Mouse (Mus musculus): ENCODE data around the gene Dnajc21. TPM values are rescaled to one million over a fixed set of nuclear protein-coding genes. Genes with fewer than 3 reads are reported as not detected.

The Dnajc21 gene
- polyA plus RNA-seq, 1 experiment from 2014 or later: 10.4 TPM

DNA sequence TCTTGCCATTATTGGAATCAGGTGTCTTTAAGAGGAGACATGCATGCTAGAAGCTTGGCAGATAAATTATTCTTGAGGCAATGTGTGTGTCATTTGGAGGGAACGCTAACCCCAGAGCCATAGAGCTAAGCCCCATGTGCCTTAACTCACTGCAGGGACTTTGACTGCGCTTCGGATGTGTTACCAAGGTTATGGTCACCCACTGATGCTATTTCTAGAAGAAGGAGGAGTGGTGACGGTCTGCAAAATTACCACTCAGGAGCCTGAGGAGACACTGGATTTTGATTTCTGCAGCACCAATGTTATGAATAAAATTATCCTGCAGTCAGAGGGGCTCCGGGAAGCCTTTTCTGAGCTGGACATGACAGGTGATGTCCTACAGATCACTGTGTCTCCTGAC, 19.8 kb upstream of the Dnajc21 start:
- Histone ChIP-seq H3K36me3 (ENCODE audit: control insufficient read depth, insufficient read depth, low read length) (peaks cover 29% of the 10 kb centered on the region), H3K4me1 (ENCODE audit: control insufficient read depth, insufficient read depth, low read length) (peaks cover 10% of the 10 kb centered on the region), H3K9ac (replicated peaks; ENCODE audit: low read length) (no peak overlapping the region), H3K4me2 (ENCODE audit: low read length) (no peak overlapping the region), H3K4me3 (replicated peaks; ENCODE audit: low read depth, low read length) (no peak overlapping the region), H3K9me3 (ENCODE audit: control insufficient read depth, low read length) (no peaks in the 10 kb centered on the region), H3K27me3 (ENCODE audit: control insufficient read depth, insufficient read depth, low read length) (no peaks in the 10 kb centered on the region), H3K27ac (replicated peaks; ENCODE audit: low read depth, low read length) (no peak overlapping the region)
- ATAC-seq (ENCODE audit: low FRiP score, low TSS enrichment) (no peak), DNase-seq (no peak)
- whole genome bisulfite sequencing: 93% methylated on average over 5 of the region's 5 CpGs

DNA sequence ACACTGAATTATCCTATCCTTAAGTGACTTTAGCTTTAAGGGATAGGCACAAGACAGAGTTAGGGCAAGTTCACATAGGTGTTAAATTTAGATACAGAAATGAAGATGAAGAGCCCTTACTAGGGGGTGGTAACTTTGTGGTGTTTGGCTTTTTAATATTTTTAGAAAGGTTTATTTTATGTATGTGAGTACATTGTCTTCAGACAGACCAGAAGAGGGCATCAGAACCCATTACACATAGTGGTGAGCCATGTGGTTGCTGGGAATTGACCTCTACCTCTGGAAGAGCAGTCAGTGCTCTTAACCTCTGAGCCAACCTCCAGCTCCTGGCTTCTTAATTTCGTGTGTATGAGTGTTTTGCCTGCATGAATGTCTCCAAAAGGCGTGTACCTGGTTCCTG, 16.9 kb upstream of the Dnajc21 start:
- Histone ChIP-seq H3K27me3 (ENCODE audit: control insufficient read depth, insufficient read depth, low read length) (no peaks in the 10 kb centered on the region), H3K4me3 (replicated peaks; ENCODE audit: low read depth, low read length) (no peak overlapping the region), H3K4me2 (ENCODE audit: low read length) (peak overlapping the region; percentile 84), H3K36me3 (ENCODE audit: control insufficient read depth, insufficient read depth, low read length) (peaks cover 32% of the 10 kb centered on the region), H3K9ac (replicated peaks; ENCODE audit: low read length) (0 out of 2 replicates have a peak overlapping the region, but pooled peaks have one; percentile 70), H3K9me3 (ENCODE audit: control insufficient read depth, low read length) (no peaks in the 10 kb centered on the region), H3K4me1 (ENCODE audit: control insufficient read depth, insufficient read depth, low read length) (peaks cover 13% of the 10 kb centered on the region), H3K27ac (replicated peaks; ENCODE audit: low read depth, low read length) (no peak overlapping the region)
- WGBS: 70% methylated on average over 2 of the region's 2 CpGs
- DNase-seq (peak; percentile 9), ATAC-seq (ENCODE audit: low FRiP score, low TSS enrichment) (no peak)

DNA sequence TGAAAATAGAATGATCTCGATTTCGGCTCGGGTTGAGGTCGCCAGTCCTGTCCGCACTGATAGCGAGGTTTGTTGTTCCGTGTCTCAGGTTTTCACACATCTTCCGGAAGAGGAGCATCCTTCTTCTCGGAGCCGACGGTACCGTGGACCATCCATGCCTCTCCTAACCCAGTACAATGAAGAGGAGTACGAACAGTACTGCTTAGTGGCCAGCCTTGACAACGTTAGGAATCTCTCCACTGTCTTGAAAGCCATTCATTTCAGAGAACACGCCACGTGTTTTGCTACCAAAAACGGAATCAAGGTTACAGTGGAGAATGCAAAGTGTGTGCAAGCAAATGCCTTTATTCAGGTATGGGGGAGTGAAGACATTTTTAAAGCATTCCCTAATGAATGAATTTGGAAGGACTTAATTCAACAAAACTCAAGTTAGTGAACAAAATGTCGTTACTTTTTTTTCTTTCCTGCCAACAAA, 16.1 kb upstream of the Dnajc21 start:
- H3K4me2 ChIP-seq (ENCODE audit: low read length): peak overlapping the region; percentile 84
- H3K36me3 ChIP-seq (ENCODE audit: control insufficient read depth, insufficient read depth, low read length): peaks cover 33% of the 10 kb centered on the region
- DNase-seq: no peak
- H3K4me3 ChIP-seq (replicated peaks; ENCODE audit: low read depth, low read length): peak overlapping the region; percentile 82
- H3K9me3 ChIP-seq (ENCODE audit: control insufficient read depth, low read length): no peaks in the 10 kb centered on the region
- 1% methylated on average over 18 of the region's 18 CpGs for WGBS
- ATAC-seq (ENCODE audit: low FRiP score, low TSS enrichment): peak; percentile 32
- peak overlapping the region; percentile 70 for H3K9ac ChIP-seq (replicated peaks; ENCODE audit: low read length)
- no peaks in the 10 kb centered on the region for H3K27me3 ChIP-seq (ENCODE audit: control insufficient read depth, insufficient read depth, low read length)
- peaks cover 13% of the 10 kb centered on the region for H3K4me1 ChIP-seq (ENCODE audit: control insufficient read depth, insufficient read depth, low read length)
- H3K27ac ChIP-seq (replicated peaks; ENCODE audit: low read depth, low read length): peak overlapping the region; percentile 75

DNA sequence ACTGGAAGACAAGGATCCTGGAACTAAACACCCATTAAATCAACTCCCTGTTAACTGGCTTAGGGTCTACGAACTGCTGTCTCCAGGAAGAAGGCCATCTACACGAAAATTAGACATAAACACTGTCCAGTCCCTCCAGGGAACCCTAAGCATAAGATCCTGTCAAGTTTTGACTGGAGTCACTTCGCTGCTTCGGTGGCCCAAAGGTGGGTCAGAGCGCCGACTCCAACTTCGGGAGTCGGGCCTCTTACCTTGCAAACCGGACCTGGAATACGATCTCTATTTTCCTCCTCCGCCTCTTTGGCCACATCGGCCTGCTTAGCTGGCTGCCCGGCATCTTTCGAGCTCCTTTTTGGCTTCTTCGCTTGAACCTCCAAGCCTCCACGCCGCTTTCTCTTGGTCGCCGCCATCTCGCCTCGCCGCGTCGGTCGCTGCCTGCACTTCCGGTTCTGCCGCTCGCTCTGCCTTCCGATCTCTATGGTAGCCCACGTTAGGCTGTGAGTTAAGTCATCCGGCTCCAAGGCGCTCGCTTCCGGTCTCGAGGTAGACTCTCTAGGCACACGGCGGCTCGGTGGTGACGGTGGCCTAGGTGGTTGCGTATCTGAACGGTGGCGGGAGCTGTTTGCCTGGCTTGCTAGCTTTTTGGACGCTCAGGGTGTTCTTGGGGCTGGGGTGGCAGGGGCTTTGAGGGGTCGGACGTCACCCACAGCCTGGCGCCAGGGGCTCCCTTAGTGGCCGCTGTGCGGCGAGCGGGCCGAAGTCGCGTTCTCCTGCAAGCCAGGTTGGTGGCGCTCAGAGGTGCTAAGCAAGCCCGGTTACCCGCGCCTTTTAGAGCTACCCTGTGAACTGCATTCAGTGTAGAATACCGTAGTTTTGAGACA, 15.4 kb upstream of the Dnajc21 start, which contains the start of the genes Brix1 and Rad1:
Gene Brix1 (minus strand): TSS at position 464 of the 881 bp plus-strand sequence.
Gene Rad1 (plus strand): TSS at position 535 of the 881 bp plus-strand sequence.
- peak; percentile 98 for DNase-seq
- H3K9me3 ChIP-seq (ENCODE audit: control insufficient read depth, low read length): no peaks in the 10 kb centered on the region
- under 1% methylated on average over 58 of the region's 58 CpGs for WGBS
- peak; percentile 99 for ATAC-seq (ENCODE audit: low FRiP score, low TSS enrichment)
- H3K27me3 ChIP-seq (ENCODE audit: control insufficient read depth, insufficient read depth, low read length): no peaks in the 10 kb centered on the region
- peaks cover 13% of the 10 kb centered on the region for H3K4me1 ChIP-seq (ENCODE audit: control insufficient read depth, insufficient read depth, low read length)
- H3K4me2 ChIP-seq (ENCODE audit: low read length): peak within 1 kb of the TSS; percentile 84
- H3K9ac ChIP-seq (replicated peaks; ENCODE audit: low read length): peak within 1 kb of the TSS; percentile 70
- H3K36me3 ChIP-seq (ENCODE audit: control insufficient read depth, insufficient read depth, low read length): peaks cover 34% of the 10 kb centered on the region
- H3K27ac ChIP-seq (replicated peaks; ENCODE audit: low read depth, low read length): peak within 1 kb of the TSS; percentile 75
- H3K4me3 ChIP-seq (replicated peaks; ENCODE audit: low read depth, low read length): peak within 1 kb of the TSS; percentile 82

DNA sequence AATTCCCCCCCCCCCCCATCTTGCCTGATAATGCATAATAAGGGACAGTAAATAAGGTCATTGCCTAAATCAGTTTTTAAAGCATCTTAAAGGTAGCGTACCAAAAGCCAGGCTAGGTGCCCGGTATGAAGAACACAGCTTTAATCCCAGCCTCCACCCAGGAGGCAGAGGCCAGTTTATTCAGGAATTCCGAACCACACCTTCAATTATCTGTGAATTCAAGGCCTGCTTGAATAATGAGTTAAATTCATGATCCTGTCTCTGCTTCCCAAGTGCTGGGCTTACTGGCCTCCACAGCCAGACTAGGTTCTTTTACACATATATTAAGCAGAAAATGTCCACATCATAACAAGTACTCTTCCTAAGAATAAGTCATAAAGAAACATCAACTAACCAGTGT, 625 bp upstream of the Dnajc21 start:
- H3K4me3 ChIP-seq (replicated peaks; ENCODE audit: low read depth, low read length): peak overlapping the region; percentile 86
- WGBS: 8% methylated on average over 3 of the region's 3 CpGs
- ATAC-seq (ENCODE audit: low FRiP score, low TSS enrichment): peak; percentile 9
- no peaks in the 10 kb centered on the region for H3K27me3 ChIP-seq (ENCODE audit: control insufficient read depth, insufficient read depth, low read length)
- H3K9ac ChIP-seq (replicated peaks; ENCODE audit: low read length): peak overlapping the region; percentile 87; the same call in 1 of the 2 replicates
- H3K4me2 ChIP-seq (ENCODE audit: low read length): peak overlapping the region; percentile 83
- H3K36me3 ChIP-seq (ENCODE audit: control insufficient read depth, insufficient read depth, low read length): peaks cover 13% of the 10 kb centered on the region
- H3K9me3 ChIP-seq (ENCODE audit: control insufficient read depth, low read length): no peaks in the 10 kb centered on the region
- no peak for DNase-seq
- peaks cover 12% of the 10 kb centered on the region; the same call in 1 of the 2 replicates for H3K4me1 ChIP-seq (ENCODE audit: control insufficient read depth, insufficient read depth, low read length)
- H3K27ac ChIP-seq (replicated peaks; ENCODE audit: low read depth, low read length): no peak overlapping the region; the same call in 1 of the 2 replicates

DNA sequence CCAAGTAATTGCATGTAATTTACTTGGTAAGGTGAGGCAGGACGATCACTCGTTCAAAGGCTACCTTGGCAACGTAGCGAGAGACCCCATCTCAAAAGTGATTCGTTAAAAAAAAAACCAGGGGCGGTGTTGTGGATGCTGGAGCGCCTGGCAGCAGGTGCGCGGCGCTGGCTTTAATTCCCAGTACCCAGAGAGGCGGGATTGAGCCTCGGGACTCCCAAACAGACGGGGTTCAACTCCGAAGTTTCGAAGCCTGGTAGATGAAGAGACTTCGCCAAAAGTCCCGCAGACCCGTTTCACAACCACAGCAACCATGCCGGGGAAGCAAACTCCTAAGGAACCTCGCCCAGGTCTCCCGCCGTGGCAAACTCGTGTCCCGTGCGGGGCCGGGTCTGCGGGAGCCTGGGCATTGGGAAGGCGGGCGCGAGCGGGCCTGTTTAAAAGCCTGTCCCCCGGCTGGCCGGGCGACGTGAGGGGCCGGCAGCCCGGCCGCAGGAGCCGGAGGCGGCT, 620 bp downstream of the Dnajc21 start:
- DNase-seq (peak; percentile 67), ATAC-seq (ENCODE audit: low FRiP score, low TSS enrichment) (peak; percentile 9)
- no peaks in the 10 kb centered on the region for H3K9me3 ChIP-seq (ENCODE audit: control insufficient read depth, low read length)

DNA sequence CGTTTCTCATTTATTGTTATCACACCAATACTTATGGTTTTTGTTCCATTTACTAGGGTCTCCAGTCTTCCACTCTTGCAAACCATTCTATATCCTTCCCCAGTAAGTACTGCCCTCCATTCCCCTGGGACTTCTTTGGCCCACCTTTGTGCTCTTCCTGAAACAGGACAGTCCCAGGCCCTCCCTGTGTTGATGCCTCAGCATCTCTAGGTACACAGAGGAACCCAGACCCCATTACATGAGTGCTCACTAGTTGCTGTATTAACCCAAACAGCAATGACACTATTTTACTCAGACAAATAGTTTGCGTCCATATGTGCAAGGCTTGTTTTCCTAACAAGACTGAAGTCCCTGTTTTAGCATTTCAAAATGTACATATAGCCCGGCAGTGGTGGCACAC, 1.6 kb downstream of the Dnajc21 start:
- no peak for DNase-seq
- peak overlapping the region; percentile 83; the same call in 1 of the 2 replicates for H3K4me2 ChIP-seq (ENCODE audit: low read length)
- H3K27me3 ChIP-seq (ENCODE audit: control insufficient read depth, insufficient read depth, low read length): no peaks in the 10 kb centered on the region
- 92% methylated on average over 3 of the region's 3 CpGs for WGBS
- H3K36me3 ChIP-seq (ENCODE audit: control insufficient read depth, insufficient read depth, low read length): no peaks in the 10 kb centered on the region
- no peak overlapping the region for H3K9ac ChIP-seq (replicated peaks; ENCODE audit: low read length)
- no peaks in the 10 kb centered on the region for H3K9me3 ChIP-seq (ENCODE audit: control insufficient read depth, low read length)
- no peak for ATAC-seq (ENCODE audit: low FRiP score, low TSS enrichment)
- H3K4me1 ChIP-seq (ENCODE audit: control insufficient read depth, insufficient read depth, low read length): peaks cover 12% of the 10 kb centered on the region; the same call in 1 of the 2 replicates
- H3K27ac ChIP-seq (replicated peaks; ENCODE audit: low read depth, low read length): no peak overlapping the region
- H3K4me3 ChIP-seq (replicated peaks; ENCODE audit: low read depth, low read length): no peak overlapping the region

More for the DNA sequence above, 620 bp downstream of the Dnajc21 start:
- Histone ChIP-seq H3K9ac (replicated peaks; ENCODE audit: low read length) (peak overlapping the region; percentile 87), H3K27ac (replicated peaks; ENCODE audit: low read depth, low read length) (peak overlapping the region; percentile 88), H3K36me3 (ENCODE audit: control insufficient read depth, insufficient read depth, low read length) (0 out of 2 replicates have a peak, but pooled peaks cover 4% of the 10 kb centered on the region), H3K4me1 (ENCODE audit: control insufficient read depth, insufficient read depth, low read length) (peaks cover 12% of the 10 kb centered on the region; the same call in 1 of the 2 replicates), H3K4me3 (replicated peaks; ENCODE audit: low read depth, low read length) (peak overlapping the region; percentile 86), H3K27me3 (ENCODE audit: control insufficient read depth, insufficient read depth, low read length) (no peaks in the 10 kb centered on the region), H3K4me2 (ENCODE audit: low read length) (peak overlapping the region; percentile 83)
- WGBS: under 1% methylated on average over 39 of the region's 40 CpGs

DNA sequence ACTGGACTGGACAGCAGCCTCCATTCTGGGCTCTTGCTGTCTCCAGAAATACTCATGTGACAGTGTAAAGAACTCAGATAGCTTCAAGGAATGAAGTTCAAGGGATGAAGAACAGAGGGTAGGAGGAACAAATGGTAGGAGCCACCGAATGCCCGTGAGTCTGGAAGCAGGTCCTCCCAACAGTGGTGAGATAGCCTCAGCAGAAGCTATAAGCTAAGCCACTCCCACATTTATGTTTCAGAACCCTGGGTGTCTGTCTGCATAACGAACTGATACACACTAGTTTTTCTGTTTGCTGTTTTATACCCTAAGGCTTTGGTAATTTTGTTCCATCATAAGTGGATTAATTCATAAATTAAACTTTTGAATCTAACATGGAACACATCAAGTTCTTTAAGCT, 5.6 kb downstream of the Dnajc21 start:
- Histone ChIP-seq H3K4me1 (ENCODE audit: control insufficient read depth, insufficient read depth, low read length) (peaks cover 12% of the 10 kb centered on the region; the same call in 1 of the 2 replicates), H3K4me3 (replicated peaks; ENCODE audit: low read depth, low read length) (no peak overlapping the region), H3K9me3 (ENCODE audit: control insufficient read depth, low read length) (no peaks in the 10 kb centered on the region), H3K9ac (replicated peaks; ENCODE audit: low read length) (no peak overlapping the region), H3K27me3 (ENCODE audit: control insufficient read depth, insufficient read depth, low read length) (no peaks in the 10 kb centered on the region), H3K36me3 (ENCODE audit: control insufficient read depth, insufficient read depth, low read length) (peaks cover 22% of the 10 kb centered on the region), H3K4me2 (ENCODE audit: low read length) (no peak overlapping the region), H3K27ac (replicated peaks; ENCODE audit: low read depth, low read length) (no peak overlapping the region)
- DNase-seq (no peak), ATAC-seq (ENCODE audit: low FRiP score, low TSS enrichment) (no peak)
- WGBS: 98% methylated on average over 3 of the region's 3 CpGs

All from midbrain, embryonic 14.5 days (tissue).